Mouse (Mus musculus) inflammation-experienced regulatory T-cells, adult 16 weeks (primary cell): ENCODE results near the gene Cylc1. TPM values are rescaled to one million over a fixed set of nuclear protein-coding genes. Genes with fewer than 3 reads are reported as not detected.

Source experiments
- polyA plus RNA-seq: library from polyadenylated mRNA; unstranded; fragments of 100-300 nt; shearing (Covaris generic); gene quantifications from one replicate; pipeline ENCODE4 v1.2.1, GENCODE M21; 2017

Cylc1 gene
- not detected for polyA plus RNA-seq

DNA sequence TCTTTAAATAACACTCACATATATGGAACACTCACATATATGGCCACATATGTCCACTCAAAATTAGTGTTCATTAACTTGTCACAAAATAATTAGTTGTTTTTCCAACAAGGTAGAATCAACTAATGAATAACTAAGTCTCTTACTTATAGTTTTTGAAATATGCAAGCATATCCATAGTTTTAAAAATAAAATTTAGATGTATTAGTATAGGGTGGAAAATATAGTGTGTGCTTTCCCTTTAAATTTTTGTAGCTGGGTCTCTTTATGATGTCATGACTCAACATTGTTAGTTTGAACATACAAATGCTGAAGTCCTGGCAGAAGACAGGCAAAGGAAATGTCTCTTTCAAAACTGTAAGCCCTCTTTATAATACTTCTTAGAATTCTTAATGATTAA is at the start of gene Cylc1:
Cylc1 (plus strand) TSS at position 301 of the 400 bp plus-strand sequence.

GRCm38 (mm10) chrX:111168040-111168439 is 57.8 kb downstream of the Cylc1 start, which contains the start of gene Gm10112:
TSS of gene Gm10112 (plus strand) at chrX:111168340.

Other genes with a start within 250 kb of the Cylc1 start
- gene Gm10112, start 57.9 kb downstream of the Cylc1 start, polyA plus RNA-seq = not detected